Mouse (Mus musculus) activated CD4-positive, CD25-positive, alpha-beta regulatory T cell (primary cell): ENCODE data around the gene Vmn1r118. TPM values are rescaled to one million over a fixed set of nuclear protein-coding genes. Genes with fewer than 3 reads are reported as not detected.

Experiments
- polyA plus RNA-seq, 2 experiments: library from polyadenylated mRNA; unstranded; fragments of 100-300 nt; shearing (Covaris generic); gene quantifications; one replicate each; pipeline ENCODE4 v1.2.1; 2017

Gene Vmn1r118
- polyA plus RNA-seq: not detected

GRCm38 (mm10) chr7:20912247-20912646 lies at the start of gene Vmn1r118:
Vmn1r118 (minus strand) TSS chr7:20912347.

GRCm38 (mm10) chr7:20884021-20884420 lies 28.1 kb downstream of the Vmn1r118 start, which contains the start of gene Vmn1r117:
Vmn1r117 (minus strand) TSS chr7:20884121.

GRCm38 (mm10) chr7:20871956-20872355 lies 40.2 kb downstream of the Vmn1r118 start, which contains the start of gene Vmn1r116:
Vmn1r116 (plus strand) TSS chr7:20872256.

Other genes with a start within 250 kb of the Vmn1r118 start
- under 1 TPM; 0.27 to 0.29 TPM for gene Vmn1r107, start 243.4 kb downstream of the Vmn1r118 start, polyA plus RNA-seq
- not detected for gene Vmn1r111, start 209.1 kb downstream of the Vmn1r118 start, polyA plus RNA-seq
- gene Gm10668, start 181.7 kb downstream of the Vmn1r118 start, polyA plus RNA-seq: under 1 TPM in 1 of 2 experiments, not detected in 1; 0.27 TPM
- not detected for gene Vmn1r112, start 141.2 kb downstream of the Vmn1r118 start, polyA plus RNA-seq
- not detected for gene Vmn1r113, start 125.1 kb downstream of the Vmn1r118 start, polyA plus RNA-seq
- not detected for gene Vmn1r114, start 100.2 kb downstream of the Vmn1r118 start, polyA plus RNA-seq
- not detected for gene Vmn1r115, start 67.4 kb downstream of the Vmn1r118 start, polyA plus RNA-seq
- gene Vmn1r116, start 40.1 kb downstream of the Vmn1r118 start, polyA plus RNA-seq: not detected
- gene Vmn1r117, start 28.2 kb downstream of the Vmn1r118 start, polyA plus RNA-seq: not detected
- gene Vmn1r119, start 100.1 kb upstream of the Vmn1r118 start, polyA plus RNA-seq: under 1 TPM in 1 of 2 experiments, not detected in 1; 0.23 TPM
- gene Vmn1r120, start 141.4 kb upstream of the Vmn1r118 start, polyA plus RNA-seq: not detected
- gene Vmn1r121, start 186.2 kb upstream of the Vmn1r118 start, polyA plus RNA-seq: under 1 TPM in 1 of 2 experiments, not detected in 1; 0.39 TPM
- not detected for gene Vmn1r122, start 221.8 kb upstream of the Vmn1r118 start, polyA plus RNA-seq
- gene Vmn1r123, start 249.8 kb upstream of the Vmn1r118 start, polyA plus RNA-seq: not detected